Mouse (Mus musculus) frontal cortex, postnatal 36 days (tissue): ENCODE measurements around the gene Erbb4.
"Not testable (repeated sequence)": the region's sequence is repeated elsewhere in the genome, so short reads cannot be mapped to it uniquely, and the experiment has no call there.

Experiments used
- DNase-seq, 2 experiments: peaks; one replicate each; pipeline ENCODE4 v3.0.0; 2022; ENCODE audit warnings: low spot score in 2 of 2

Gene Erbb4

GRCm38 (mm10) chr1:68872976-68873634 lies 234.8 kb downstream of the Erbb4 start:
- no peak for DNase-seq

- no peak for DNase-seq
These were observed 247.5 kb downstream of the Erbb4 start for GRCm38 (mm10) chr1:68860341-68860740.

GRCm38 (mm10) chr1:68859480-68859879 lies 248.4 kb downstream of the Erbb4 start:
- DNase-seq: no peak

GRCm38 (mm10) chr1:68839352-68839751 lies 268.5 kb downstream of the Erbb4 start:
- DNase-seq: no peak

GRCm38 (mm10) chr1:68834686-68835085 lies 273.2 kb downstream of the Erbb4 start:
- DNase-seq: no peak

- DNase-seq: no peak
These were observed 275.8 kb downstream of the Erbb4 start for GRCm38 (mm10) chr1:68832101-68832500.

- no peak for DNase-seq
These were observed 276.3 kb downstream of the Erbb4 start for GRCm38 (mm10) chr1:68831575-68831974.

GRCm38 (mm10) chr1:68830501-68831239 lies 277.2 kb downstream of the Erbb4 start:
- DNase-seq: no peak

- no peak for DNase-seq
These were observed 284.7 kb downstream of the Erbb4 start for GRCm38 (mm10) chr1:68823116-68823644.

GRCm38 (mm10) chr1:68806711-68807110 lies 301.1 kb downstream of the Erbb4 start:
- DNase-seq: peak in 1 of 2 experiments; percentile 12

GRCm38 (mm10) chr1:68787409-68788015 lies 320.3 kb downstream of the Erbb4 start:
- no peak for DNase-seq

- no peak for DNase-seq
These were observed 327.2 kb downstream of the Erbb4 start for GRCm38 (mm10) chr1:68780653-68781052.

- DNase-seq: no peak
These were observed 327.8 kb downstream of the Erbb4 start for GRCm38 (mm10) chr1:68780032-68780431.

- not testable (repeated sequence) for DNase-seq
These were observed 341.8 kb downstream of the Erbb4 start for GRCm38 (mm10) chr1:68766095-68766494.

GRCm38 (mm10) chr1:68762456-68762855 lies 345.4 kb downstream of the Erbb4 start:
- DNase-seq: no peak

GRCm38 (mm10) chr1:68748976-68749375 lies 358.9 kb downstream of the Erbb4 start:
- DNase-seq: peak in 1 of 2 experiments; percentile 3

- no peak for DNase-seq
These were observed 426.4 kb downstream of the Erbb4 start for GRCm38 (mm10) chr1:68681478-68681877.

- no peak for DNase-seq
These were observed 433.2 kb downstream of the Erbb4 start for GRCm38 (mm10) chr1:68674667-68675066.

- DNase-seq: no peak
These were observed 440.8 kb downstream of the Erbb4 start for GRCm38 (mm10) chr1:68666831-68667601.

GRCm38 (mm10) chr1:68590475-68590874 lies 517.4 kb downstream of the Erbb4 start:
- no peak for DNase-seq

- DNase-seq: peak; percentile 9 to 48
These were observed 533.9 kb downstream of the Erbb4 start for GRCm38 (mm10) chr1:68573851-68574540.
